Mouse (Mus musculus): ENCODE measurements around the gene Pcna. TPM values are rescaled to one million over a fixed set of nuclear protein-coding genes. Genes with fewer than 3 reads are reported as not detected.
"Not testable (repeated sequence)": the region's sequence is repeated elsewhere in the genome, so short reads cannot be mapped to it uniquely, and the experiment has no call there.

The Pcna gene
- polyA plus RNA-seq, 2 experiments: 234 to 315 TPM

DNA sequence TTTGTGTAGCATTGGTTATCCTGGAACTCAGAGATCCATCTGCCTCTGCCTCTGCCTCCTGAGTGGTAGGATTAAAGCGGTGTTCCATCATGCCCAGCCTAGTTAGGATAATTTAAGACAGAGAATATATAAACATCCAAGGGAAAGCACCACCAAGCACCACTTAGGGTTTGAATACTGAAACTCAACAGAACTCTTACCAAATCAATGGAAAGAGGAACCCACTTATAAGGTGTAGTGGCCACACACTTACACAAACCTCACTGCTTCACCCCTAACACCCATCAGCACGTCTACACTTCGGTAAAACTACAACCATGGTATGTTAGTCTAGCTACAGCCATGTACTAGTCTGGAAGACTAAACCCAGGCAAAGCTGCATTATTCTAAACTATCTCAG is 9.7 kb downstream of the Pcna start:
- DNase-seq (ENCODE audit: low spot score): no peak
- 97% methylated on average over 3 of the region's 3 CpGs for whole genome bisulfite sequencing
- H3K36me3 ChIP-seq (ENCODE audit: control insufficient read depth, insufficient read depth, low read length): peaks cover 21% of the 10 kb centered on the region
- no peak overlapping the region for H3K27ac ChIP-seq (replicated peaks; ENCODE audit: low read depth, low read length)
- no peaks in the 10 kb centered on the region for H3K27me3 ChIP-seq (ENCODE audit: control insufficient read depth, insufficient read depth, low read length)
- no peaks in the 10 kb centered on the region for H3K9me3 ChIP-seq (ENCODE audit: control insufficient read depth, low read length)
- no peak for TF ChIP-seq POLR2A (IDR thresholded peaks at IDR 0.05; ENCODE audit: borderline replicate concordance, extremely low read depth, insufficient read depth, insufficient read length)
- H3K4me3 ChIP-seq (replicated peaks; ENCODE audit: low read length): no peak overlapping the region
- no peak for ATAC-seq (ENCODE audit: low FRiP score, low read depth)
- peaks cover 11% of the 10 kb centered on the region for H3K4me1 ChIP-seq (ENCODE audit: control insufficient read depth, insufficient read depth, low read length)
- H3K4me2 ChIP-seq (replicated peaks; ENCODE audit: low read depth, low read length, severe bottlenecking): no peak overlapping the region
- no peak overlapping the region for H3K9ac ChIP-seq (ENCODE audit: low read depth, low read length, severe bottlenecking)

DNA sequence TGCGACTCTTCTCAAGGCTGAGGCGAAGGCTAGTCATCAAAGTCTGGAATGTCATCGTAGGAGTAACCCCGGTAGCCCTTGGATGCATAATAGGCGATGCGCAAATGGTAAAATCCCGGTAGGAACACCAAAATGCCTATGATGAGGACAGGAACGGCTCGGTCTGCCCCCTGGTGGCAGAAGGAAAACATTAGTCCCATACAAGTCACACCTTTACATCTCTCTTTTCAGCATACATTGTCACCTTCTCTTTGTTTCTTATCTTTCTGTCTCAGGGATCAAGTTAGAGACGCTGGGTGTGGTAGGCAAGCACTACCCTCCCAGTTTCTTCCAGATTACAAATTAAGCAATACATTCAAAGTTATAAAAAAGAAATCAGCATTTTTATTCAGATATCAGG is 12.7 kb downstream of the Pcna start:
- not testable (repeated sequence) for H3K9ac ChIP-seq (ENCODE audit: low read depth, low read length, severe bottlenecking); H3K9me3 ChIP-seq (ENCODE audit: control insufficient read depth, low read length); H3K27me3 ChIP-seq (ENCODE audit: control insufficient read depth, insufficient read depth, low read length); H3K4me2 ChIP-seq (replicated peaks; ENCODE audit: low read depth, low read length, severe bottlenecking); ATAC-seq (ENCODE audit: low FRiP score, low read depth); H3K27ac ChIP-seq (replicated peaks; ENCODE audit: low read depth, low read length); H3K4me3 ChIP-seq (replicated peaks; ENCODE audit: low read length); H3K4me1 ChIP-seq (ENCODE audit: control insufficient read depth, insufficient read depth, low read length)
- 8% methylated on average over 4 of the region's 10 CpGs for WGBS
- peak; percentile 55 for DNase-seq (ENCODE audit: low spot score)
- H3K36me3 ChIP-seq (ENCODE audit: control insufficient read depth, insufficient read depth, low read length): peaks cover 19% of the 10 kb centered on the region

DNA sequence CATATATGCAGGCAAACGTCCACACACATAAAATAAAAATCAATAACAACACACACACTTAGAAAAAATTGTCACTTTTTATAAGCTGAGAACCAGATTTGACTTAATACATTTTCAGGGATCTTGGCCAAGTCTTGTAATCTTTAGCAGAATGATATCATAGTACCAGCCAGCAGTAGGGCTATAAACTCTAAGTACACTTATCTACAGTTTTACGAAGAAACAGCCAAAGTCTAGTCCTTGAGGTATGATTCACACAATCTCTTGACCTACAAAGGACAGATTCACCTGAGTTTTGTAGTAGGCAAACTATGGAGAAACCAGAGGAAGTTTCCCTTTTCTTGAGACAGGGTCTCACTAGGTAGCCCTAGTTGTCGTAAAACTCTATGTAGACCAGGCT is 13.7 kb downstream of the Pcna start:
- H3K9ac ChIP-seq (ENCODE audit: low read depth, low read length, severe bottlenecking); H3K27me3 ChIP-seq (ENCODE audit: control insufficient read depth, insufficient read depth, low read length); ATAC-seq (ENCODE audit: low FRiP score, low read depth); DNase-seq (ENCODE audit: low spot score); H3K27ac ChIP-seq (replicated peaks; ENCODE audit: low read depth, low read length); H3K4me2 ChIP-seq (replicated peaks; ENCODE audit: low read depth, low read length, severe bottlenecking); H3K4me1 ChIP-seq (ENCODE audit: control insufficient read depth, insufficient read depth, low read length); H3K9me3 ChIP-seq (ENCODE audit: control insufficient read depth, low read length); H3K4me3 ChIP-seq (replicated peaks; ENCODE audit: low read length): not testable (repeated sequence)
- 84% methylated on average over 3 of the region's 3 CpGs for WGBS
- H3K36me3 ChIP-seq (ENCODE audit: control insufficient read depth, insufficient read depth, low read length): peaks cover 14% of the 10 kb centered on the region

DNA sequence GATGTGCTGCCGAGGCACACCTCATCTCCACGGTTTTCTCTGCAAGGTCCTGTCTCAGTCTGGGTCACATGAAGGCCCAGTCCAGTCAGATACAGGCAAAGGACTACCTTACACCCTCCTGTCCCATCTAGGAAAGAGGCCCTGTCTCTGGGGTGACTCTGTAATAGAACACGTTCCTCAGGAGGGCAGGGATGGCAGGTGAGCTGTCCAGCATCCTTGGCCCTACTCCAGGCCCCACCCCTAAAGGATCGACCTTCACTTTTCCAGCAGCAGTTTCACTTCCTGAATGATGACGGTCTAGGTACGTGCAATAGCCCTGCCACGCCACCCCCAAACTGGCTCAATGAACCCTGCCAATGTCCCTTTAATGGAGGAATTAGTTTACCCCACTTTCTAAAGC is 17.1 kb downstream of the Pcna start:
- DNase-seq (ENCODE audit: low spot score) (no peak), ATAC-seq (ENCODE audit: low FRiP score, low read depth) (no peak)
- no peak overlapping the region for H3K9ac ChIP-seq (ENCODE audit: low read depth, low read length, severe bottlenecking)
- H3K36me3 ChIP-seq (ENCODE audit: control insufficient read depth, insufficient read depth, low read length): no peaks in the 10 kb centered on the region
- H3K4me1 ChIP-seq (ENCODE audit: control insufficient read depth, insufficient read depth, low read length): no peaks in the 10 kb centered on the region
- H3K4me3 ChIP-seq (replicated peaks; ENCODE audit: low read length): no peak overlapping the region
- no peak overlapping the region for H3K27ac ChIP-seq (replicated peaks; ENCODE audit: low read depth, low read length)
- WGBS: 71% methylated on average over 7 of the region's 7 CpGs
- TF ChIP-seq POLR2A (IDR thresholded peaks at IDR 0.05; ENCODE audit: borderline replicate concordance, extremely low read depth, insufficient read depth, insufficient read length): no peak
- H3K27me3 ChIP-seq (ENCODE audit: control insufficient read depth, insufficient read depth, low read length): no peaks in the 10 kb centered on the region
- no peaks in the 10 kb centered on the region for H3K9me3 ChIP-seq (ENCODE audit: control insufficient read depth, low read length)
- H3K4me2 ChIP-seq (replicated peaks; ENCODE audit: low read depth, low read length, severe bottlenecking): no peak overlapping the region

DNA sequence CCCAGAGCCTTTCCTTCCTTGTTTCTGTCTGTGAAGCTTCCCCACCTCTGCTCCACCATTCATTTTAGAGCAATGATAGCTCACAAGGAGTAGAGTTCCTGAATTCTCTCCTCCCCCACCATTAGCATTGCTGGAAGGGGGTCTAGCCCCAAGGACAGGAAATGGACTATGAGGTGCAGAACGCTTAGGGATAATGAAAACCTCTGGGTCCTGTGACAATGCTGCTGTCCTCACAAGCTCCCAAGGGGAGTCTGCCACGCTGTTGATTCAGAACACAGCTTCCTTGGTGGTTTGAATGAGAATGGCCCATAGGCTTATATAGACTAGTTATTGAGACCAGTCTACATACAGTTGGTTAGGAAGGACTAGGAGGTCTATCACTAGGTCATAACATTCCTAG is 17.8 kb downstream of the Pcna start:
- no peak for ATAC-seq (ENCODE audit: low FRiP score, low read depth)
- Histone ChIP-seq H3K36me3 (ENCODE audit: control insufficient read depth, insufficient read depth, low read length) (no peaks in the 10 kb centered on the region), H3K4me3 (replicated peaks; ENCODE audit: low read length) (no peak overlapping the region), H3K9ac (ENCODE audit: low read depth, low read length, severe bottlenecking) (no peak overlapping the region), H3K27ac (replicated peaks; ENCODE audit: low read depth, low read length) (no peak overlapping the region), H3K9me3 (ENCODE audit: control insufficient read depth, low read length) (no peaks in the 10 kb centered on the region), H3K27me3 (ENCODE audit: control insufficient read depth, insufficient read depth, low read length) (no peaks in the 10 kb centered on the region), H3K4me2 (replicated peaks; ENCODE audit: low read depth, low read length, severe bottlenecking) (no peak overlapping the region), H3K4me1 (ENCODE audit: control insufficient read depth, insufficient read depth, low read length) (no peaks in the 10 kb centered on the region)
- WGBS: 34% methylated on average over 2 of the region's 2 CpGs
- no peak for DNase-seq (ENCODE audit: low spot score)
- TF ChIP-seq POLR2A (IDR thresholded peaks at IDR 0.05; ENCODE audit: borderline replicate concordance, extremely low read depth, insufficient read depth, insufficient read length): no peak

DNA sequence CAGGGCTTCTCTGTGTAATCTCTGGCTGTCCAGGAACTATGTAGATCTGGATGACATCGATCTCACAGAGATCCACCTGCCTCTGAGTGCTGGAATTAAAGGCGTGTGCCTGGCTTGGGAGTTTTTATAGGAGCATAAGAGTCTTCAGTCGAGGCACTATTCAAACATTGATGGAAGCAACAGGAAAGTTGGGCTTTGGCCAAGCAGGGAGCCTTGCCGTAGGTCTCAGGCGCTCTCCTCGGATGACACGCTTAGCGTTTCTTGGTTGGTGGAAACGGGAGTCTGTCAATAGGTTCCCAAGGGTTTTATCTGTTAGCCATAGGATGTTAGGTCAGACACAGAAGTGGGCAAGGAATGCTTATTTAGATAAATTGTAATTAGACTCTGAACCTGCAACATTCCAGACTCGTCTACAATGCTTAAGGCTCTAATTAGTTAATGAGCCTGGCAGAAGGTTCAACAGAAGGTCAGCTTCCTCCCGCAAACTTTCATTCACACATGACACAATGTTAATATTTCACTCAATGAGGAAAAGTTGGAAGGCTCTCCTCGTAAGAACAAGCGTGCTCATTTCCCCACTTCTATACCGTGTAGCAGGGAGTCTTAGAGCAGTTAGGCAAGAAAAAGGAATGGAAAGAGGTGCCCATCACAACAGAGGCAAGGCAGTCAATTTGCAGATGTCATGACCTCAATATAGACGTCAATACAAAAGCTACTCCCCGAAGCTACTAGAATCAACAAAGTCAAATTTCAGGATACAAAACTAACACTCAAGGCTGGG is 18.9 kb downstream of the Pcna start:
- no peak for ATAC-seq (ENCODE audit: low FRiP score, low read depth)
- Histone ChIP-seq H3K9ac (ENCODE audit: low read depth, low read length, severe bottlenecking) (no peak overlapping the region), H3K4me2 (replicated peaks; ENCODE audit: low read depth, low read length, severe bottlenecking) (no peak overlapping the region), H3K9me3 (ENCODE audit: control insufficient read depth, low read length) (no peaks in the 10 kb centered on the region), H3K4me3 (replicated peaks; ENCODE audit: low read length) (no peak overlapping the region), H3K27ac (replicated peaks; ENCODE audit: low read depth, low read length) (no peak overlapping the region), H3K36me3 (ENCODE audit: control insufficient read depth, insufficient read depth, low read length) (no peaks in the 10 kb centered on the region), H3K27me3 (ENCODE audit: control insufficient read depth, insufficient read depth, low read length) (no peaks in the 10 kb centered on the region), H3K4me1 (ENCODE audit: control insufficient read depth, insufficient read depth, low read length) (no peaks in the 10 kb centered on the region)
- WGBS: 58% methylated on average over 16 of the region's 16 CpGs
- no peak for TF ChIP-seq POLR2A (IDR thresholded peaks at IDR 0.05; ENCODE audit: borderline replicate concordance, extremely low read depth, insufficient read depth, insufficient read length)
- no peak for DNase-seq (ENCODE audit: low spot score)

Measured in limb, embryonic 14.5 days (tissue).